Mouse (Mus musculus): ENCODE results near the gene Tmeff1. TPM values are rescaled to one million over a fixed set of nuclear protein-coding genes. Genes with fewer than 3 reads are reported as not detected.

The Tmeff1 gene
- total and polyA plus RNA-seq, 2 experiments from 2014 or later = 202 to 345 TPM

DNA sequence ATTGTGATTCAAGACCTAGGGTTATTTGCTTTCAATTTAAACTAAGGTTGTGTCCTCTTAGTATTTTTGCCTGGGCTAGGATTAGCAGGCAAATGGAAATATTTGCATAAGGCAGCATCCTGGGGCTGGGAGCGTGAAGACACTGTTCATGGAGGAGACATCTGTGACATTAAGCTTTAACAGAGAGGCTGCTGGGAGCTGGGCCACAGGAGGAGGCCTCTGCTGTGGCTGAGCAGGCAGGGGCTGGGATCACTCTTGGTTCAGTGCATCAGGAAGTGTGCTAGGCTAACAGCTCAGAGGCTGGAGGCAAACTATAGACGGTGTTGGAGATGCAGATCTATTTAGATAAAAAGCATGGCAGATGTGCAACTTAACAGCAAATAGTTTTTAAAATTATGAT is 2.0 kb upstream of the Tmeff1 start:
- Histone ChIP-seq H3K9ac (no peak overlapping the region), H3K27me3 (ENCODE audit: insufficient read depth, low read length) (no peaks in the 10 kb centered on the region), H3K4me1 (ENCODE audit: insufficient read depth) (peaks cover 3% of the 10 kb centered on the region; the same call in 1 of the 2 replicates), H3K9me3 (ENCODE audit: low read length) (no peaks in the 10 kb centered on the region), H3K4me3 (ENCODE audit: low read depth, low read length) (no peak overlapping the region), H3K36me3 (ENCODE audit: insufficient read depth) (no peaks in the 10 kb centered on the region), H3K27ac (ENCODE audit: low read depth, low read length) (no peak overlapping the region), H3K4me2 (ENCODE audit: low read depth) (no peak overlapping the region)
- no peak for DNase-seq
- 63% methylated on average over 2 of the region's 2 CpGs for WGBS
- no peak for TF ChIP-seq CTCF (IDR thresholded peaks at IDR 0.05; ENCODE audit: low read depth)
- ATAC-seq = no peak

- Histone ChIP-seq H3K27me3 (ENCODE audit: insufficient read depth, low read length) (no peaks in the 10 kb centered on the region), H3K9me3 (ENCODE audit: low read length) (no peaks in the 10 kb centered on the region), H3K36me3 (ENCODE audit: insufficient read depth) (no peaks in the 10 kb centered on the region), H3K9ac (peak overlapping the region; percentile 92), H3K4me3 (ENCODE audit: low read depth, low read length) (peak overlapping the region; percentile 95), H3K4me1 (ENCODE audit: insufficient read depth) (peaks cover 3% of the 10 kb centered on the region; the same call in 1 of the 2 replicates), H3K4me2 (ENCODE audit: low read depth) (peak overlapping the region; percentile 89), H3K27ac (ENCODE audit: low read depth, low read length) (peak overlapping the region; percentile 95)
- ATAC-seq (peak; percentile 68), DNase-seq (peak; percentile 66)
- no peak for TF ChIP-seq CTCF (IDR thresholded peaks at IDR 0.05; ENCODE audit: low read depth)
- under 1% methylated on average over 66 of the region's 92 CpGs for WGBS
Observed at GRCm38 (mm10) chr4:48585241-48586098, 496 bp downstream of the Tmeff1 start.

- H3K9ac ChIP-seq = peak overlapping the region; percentile 92
- H3K4me3 ChIP-seq (ENCODE audit: low read depth, low read length) = peak overlapping the region; percentile 95
- peaks cover 3% of the 10 kb centered on the region; the same call in 1 of the 2 replicates for H3K4me1 ChIP-seq (ENCODE audit: insufficient read depth)
- H3K9me3 ChIP-seq (ENCODE audit: low read length) = no peaks in the 10 kb centered on the region
- peak; percentile 15 for ATAC-seq
- H3K36me3 ChIP-seq (ENCODE audit: insufficient read depth) = no peaks in the 10 kb centered on the region
- H3K27me3 ChIP-seq (ENCODE audit: insufficient read depth, low read length) = no peaks in the 10 kb centered on the region
- peak overlapping the region; percentile 89 for H3K4me2 ChIP-seq (ENCODE audit: low read depth)
- DNase-seq = peak; percentile 63
- H3K27ac ChIP-seq (ENCODE audit: low read depth, low read length) = peak overlapping the region; percentile 95
- WGBS = 0% methylated on average over 12 of the region's 12 CpGs
- TF ChIP-seq CTCF (IDR thresholded peaks at IDR 0.05; ENCODE audit: low read depth) = peak; percentile 30
Observed at GRCm38 (mm10) chr4:48586099-48586821, 1.3 kb downstream of the Tmeff1 start.

GRCm38 (mm10) chr4:48587526-48587925 is 2.6 kb downstream of the Tmeff1 start:
- no peak for DNase-seq
- Histone ChIP-seq H3K27ac (ENCODE audit: low read depth, low read length) (no peak overlapping the region), H3K4me2 (ENCODE audit: low read depth) (no peak overlapping the region), H3K9me3 (ENCODE audit: low read length) (no peaks in the 10 kb centered on the region), H3K36me3 (ENCODE audit: insufficient read depth) (no peaks in the 10 kb centered on the region), H3K4me3 (ENCODE audit: low read depth, low read length) (no peak overlapping the region), H3K27me3 (ENCODE audit: insufficient read depth, low read length) (no peaks in the 10 kb centered on the region), H3K4me1 (ENCODE audit: insufficient read depth) (peaks cover 3% of the 10 kb centered on the region; the same call in 1 of the 2 replicates), H3K9ac (no peak overlapping the region)
- TF ChIP-seq CTCF (IDR thresholded peaks at IDR 0.05; ENCODE audit: low read depth) = peak; percentile 51
- ATAC-seq = no peak
- 96% methylated on average over 2 of the region's 2 CpGs for WGBS

DNA sequence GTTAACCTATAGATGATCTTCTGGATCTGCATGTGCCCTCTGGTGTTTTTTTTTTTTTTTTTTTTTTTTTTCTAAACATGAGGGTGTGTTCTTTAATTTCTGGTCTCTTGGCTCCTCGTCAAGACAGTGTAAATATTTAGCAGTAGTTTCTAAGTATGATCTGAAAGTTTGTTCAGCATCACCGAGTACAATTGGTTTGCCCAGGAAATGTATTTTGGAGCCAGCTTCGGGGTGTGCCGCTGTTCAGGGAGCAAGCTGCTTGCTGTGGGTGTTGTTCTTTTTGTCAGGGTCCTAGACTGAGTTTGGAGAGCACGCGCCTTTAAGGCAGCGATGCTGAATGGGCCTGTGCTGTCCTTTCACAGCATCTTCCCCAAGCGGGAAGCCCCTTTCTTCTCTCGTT is 3.6 kb downstream of the Tmeff1 start:
- WGBS = 60% methylated on average over 9 of the region's 9 CpGs

DNA sequence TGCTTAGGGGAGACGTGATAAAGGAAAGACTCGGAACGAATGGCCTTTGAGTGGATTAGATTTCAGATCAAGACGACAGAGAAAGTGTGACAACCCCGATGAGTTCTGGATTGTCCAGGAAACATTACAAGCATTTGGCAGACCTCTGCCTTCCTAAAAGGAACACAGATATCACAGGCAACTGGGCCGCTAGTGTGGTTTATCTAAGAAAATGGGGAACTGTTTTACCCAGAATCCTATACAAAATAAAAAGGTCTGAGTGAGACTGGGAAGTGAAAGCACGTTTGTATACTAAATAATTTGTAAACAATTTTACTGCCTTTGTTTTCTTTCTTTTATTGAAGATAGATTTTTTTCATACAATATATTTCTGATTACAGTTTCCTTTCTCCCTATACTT is 5.9 kb downstream of the Tmeff1 start:
- Histone ChIP-seq H3K9me3 (ENCODE audit: low read length) (no peaks in the 10 kb centered on the region), H3K4me3 (ENCODE audit: low read depth, low read length) (no peak overlapping the region), H3K27ac (ENCODE audit: low read depth, low read length) (no peak overlapping the region), H3K36me3 (ENCODE audit: insufficient read depth) (no peaks in the 10 kb centered on the region), H3K9ac (no peak overlapping the region), H3K4me1 (ENCODE audit: insufficient read depth) (peaks cover 3% of the 10 kb centered on the region; the same call in 1 of the 2 replicates), H3K4me2 (ENCODE audit: low read depth) (no peak overlapping the region), H3K27me3 (ENCODE audit: insufficient read depth, low read length) (no peaks in the 10 kb centered on the region)
- no peak for TF ChIP-seq CTCF (IDR thresholded peaks at IDR 0.05; ENCODE audit: low read depth)
- DNase-seq (no peak), ATAC-seq (no peak)
- 84% methylated on average over 7 of the region's 7 CpGs for WGBS

More for the DNA sequence above, 3.6 kb downstream of the Tmeff1 start:
- ATAC-seq = no peak
- Histone ChIP-seq H3K9ac (no peak overlapping the region), H3K4me3 (ENCODE audit: low read depth, low read length) (no peak overlapping the region), H3K27me3 (ENCODE audit: insufficient read depth, low read length) (no peaks in the 10 kb centered on the region), H3K36me3 (ENCODE audit: insufficient read depth) (no peaks in the 10 kb centered on the region), H3K4me1 (ENCODE audit: insufficient read depth) (peaks cover 3% of the 10 kb centered on the region; the same call in 1 of the 2 replicates), H3K9me3 (ENCODE audit: low read length) (no peaks in the 10 kb centered on the region), H3K4me2 (ENCODE audit: low read depth) (no peak overlapping the region), H3K27ac (ENCODE audit: low read depth, low read length) (no peak overlapping the region)
- DNase-seq = no peak
- TF ChIP-seq CTCF (IDR thresholded peaks at IDR 0.05; ENCODE audit: low read depth) = no peak

DNA sequence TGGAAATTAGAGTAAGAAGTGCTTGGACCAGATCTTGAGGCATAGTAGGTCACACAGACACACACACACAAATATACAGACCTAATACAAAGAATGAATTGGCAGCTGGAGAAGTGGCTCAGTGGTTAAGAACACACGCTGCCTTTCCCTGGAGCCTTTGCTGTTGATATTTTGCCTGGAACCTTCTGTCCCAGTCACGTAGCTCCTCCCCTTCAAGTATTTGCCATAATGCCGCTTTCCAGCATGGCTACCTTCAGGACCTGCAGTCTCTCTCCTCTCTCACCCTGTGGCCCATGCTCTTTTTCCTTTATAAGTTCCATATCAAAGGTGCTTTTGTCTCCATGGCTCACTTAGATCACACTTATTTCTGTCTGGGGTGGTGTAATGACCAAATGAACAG is 6.4 kb downstream of the Tmeff1 start:
- 82% methylated on average over 3 of the region's 3 CpGs for WGBS
- H3K9ac ChIP-seq = no peak overlapping the region
- no peaks in the 10 kb centered on the region for H3K9me3 ChIP-seq (ENCODE audit: low read length)
- no peak for TF ChIP-seq CTCF (IDR thresholded peaks at IDR 0.05; ENCODE audit: low read depth)
- DNase-seq = no peak
- peaks cover 3% of the 10 kb centered on the region; the same call in 1 of the 2 replicates for H3K4me1 ChIP-seq (ENCODE audit: insufficient read depth)
- no peak overlapping the region for H3K4me3 ChIP-seq (ENCODE audit: low read depth, low read length)
- ATAC-seq = no peak
- H3K4me2 ChIP-seq (ENCODE audit: low read depth) = no peak overlapping the region
- H3K27me3 ChIP-seq (ENCODE audit: insufficient read depth, low read length) = no peaks in the 10 kb centered on the region
- no peaks in the 10 kb centered on the region for H3K36me3 ChIP-seq (ENCODE audit: insufficient read depth)
- H3K27ac ChIP-seq (ENCODE audit: low read depth, low read length) = no peak overlapping the region
